Mouse (Mus musculus): Measurements from ENCODE around the gene Tbr1. TPM values are rescaled to one million over a fixed set of nuclear protein-coding genes. Genes with fewer than 3 reads are reported as not detected.

The Tbr1 gene
- polyA plus RNA-seq, 1 experiment from 2014 or later = not detected

GRCm38 (mm10) chr2:61780794-61781193 is 21.9 kb upstream of the Tbr1 start:
- ATAC-seq (ENCODE audit: low FRiP score, low TSS enrichment) = no peak
- Histone ChIP-seq H3K9me3 (ENCODE audit: control insufficient read depth, low read length) (no peaks in the 10 kb centered on the region), H3K4me3 (ENCODE audit: low read depth, low read length) (no peak overlapping the region)

GRCm38 (mm10) chr2:61794960-61795359 is 7.8 kb upstream of the Tbr1 start:
- Histone ChIP-seq H3K27ac (replicated peaks) (no peak overlapping the region), H3K4me1 (replicated peaks; ENCODE audit: control insufficient read depth, insufficient read depth) (no peaks in the 10 kb centered on the region), H3K9ac (ENCODE audit: low read length) (no peak overlapping the region), H3K9me3 (ENCODE audit: control insufficient read depth, low read length) (no peaks in the 10 kb centered on the region), H3K4me2 (replicated peaks; ENCODE audit: low read depth) (no peak overlapping the region), H3K27me3 (ENCODE audit: control insufficient read depth, insufficient read depth, low read length) (no peaks in the 10 kb centered on the region), H3K4me3 (ENCODE audit: low read depth, low read length) (no peak overlapping the region), H3K36me3 (ENCODE audit: control insufficient read depth, insufficient read depth, low read length) (no peaks in the 10 kb centered on the region)
- ATAC-seq (ENCODE audit: low FRiP score, low TSS enrichment) (no peak), DNase-seq (ENCODE audit: low spot score) (no peak)
- TF ChIP-seq EP300 (optimal IDR thresholded peaks at IDR 0.05) = no peak
- no peak for TF ChIP-seq CTCF (IDR thresholded peaks at IDR 0.05; ENCODE audit: low read depth)
- WGBS = 67% methylated on average over 5 of the region's 5 CpGs

More at GRCm38 (mm10) chr2:61780794-61781193, 21.9 kb upstream of the Tbr1 start:
- Histone ChIP-seq H3K9ac (ENCODE audit: low read length) (no peak overlapping the region), H3K27ac (replicated peaks) (no peak overlapping the region), H3K4me1 (replicated peaks; ENCODE audit: control insufficient read depth, insufficient read depth) (no peaks in the 10 kb centered on the region), H3K27me3 (ENCODE audit: control insufficient read depth, insufficient read depth, low read length) (no peaks in the 10 kb centered on the region), H3K4me2 (replicated peaks; ENCODE audit: low read depth) (no peak overlapping the region), H3K36me3 (ENCODE audit: control insufficient read depth, insufficient read depth, low read length) (no peaks in the 10 kb centered on the region)
- no peak for DNase-seq (ENCODE audit: low spot score)
- no peak for TF ChIP-seq EP300 (optimal IDR thresholded peaks at IDR 0.05)
- no peak for TF ChIP-seq CTCF (IDR thresholded peaks at IDR 0.05; ENCODE audit: low read depth)

GRCm38 (mm10) chr2:61798048-61798447 is 4.7 kb upstream of the Tbr1 start:
- Histone ChIP-seq H3K4me2 (replicated peaks; ENCODE audit: low read depth) (no peak overlapping the region), H3K27me3 (ENCODE audit: control insufficient read depth, insufficient read depth, low read length) (peaks cover 3% of the 10 kb centered on the region; the same call in 1 of the 2 replicates), H3K27ac (replicated peaks) (no peak overlapping the region), H3K4me3 (ENCODE audit: low read depth, low read length) (no peak overlapping the region), H3K36me3 (ENCODE audit: control insufficient read depth, insufficient read depth, low read length) (no peaks in the 10 kb centered on the region), H3K9me3 (ENCODE audit: control insufficient read depth, low read length) (no peaks in the 10 kb centered on the region), H3K9ac (ENCODE audit: low read length) (no peak overlapping the region), H3K4me1 (replicated peaks; ENCODE audit: control insufficient read depth, insufficient read depth) (no peaks in the 10 kb centered on the region)
- TF ChIP-seq EP300 (optimal IDR thresholded peaks at IDR 0.05) (no peak), CTCF (IDR thresholded peaks at IDR 0.05; ENCODE audit: low read depth) (no peak)
- ATAC-seq (ENCODE audit: low FRiP score, low TSS enrichment) (no peak), DNase-seq (ENCODE audit: low spot score) (no peak)
- WGBS = 92% methylated on average over 1 of the region's 1 CpGs

GRCm38 (mm10) chr2:61803443-61804367 is 975 bp downstream of the Tbr1 start:
- no peak overlapping the region for H3K4me3 ChIP-seq (ENCODE audit: low read depth, low read length)
- H3K9ac ChIP-seq (ENCODE audit: low read length) = no peak overlapping the region
- peaks cover 7% of the 10 kb centered on the region; the same call in 1 of the 2 replicates for H3K27me3 ChIP-seq (ENCODE audit: control insufficient read depth, insufficient read depth, low read length)
- ATAC-seq (ENCODE audit: low FRiP score, low TSS enrichment) (no peak), DNase-seq (ENCODE audit: low spot score) (peak; percentile 20)
- no peak overlapping the region for H3K4me2 ChIP-seq (replicated peaks; ENCODE audit: low read depth)
- H3K27ac ChIP-seq (replicated peaks) = no peak overlapping the region
- TF ChIP-seq EP300 (optimal IDR thresholded peaks at IDR 0.05) (no peak), CTCF (IDR thresholded peaks at IDR 0.05; ENCODE audit: low read depth) (no peak)
- H3K9me3 ChIP-seq (ENCODE audit: control insufficient read depth, low read length) = no peaks in the 10 kb centered on the region
- H3K4me1 ChIP-seq (replicated peaks; ENCODE audit: control insufficient read depth, insufficient read depth) = no peaks in the 10 kb centered on the region
- 5% methylated on average over 29 of the region's 29 CpGs for WGBS
- no peaks in the 10 kb centered on the region for H3K36me3 ChIP-seq (ENCODE audit: control insufficient read depth, insufficient read depth, low read length)

- Histone ChIP-seq H3K27ac (replicated peaks) (no peak overlapping the region), H3K27me3 (ENCODE audit: control insufficient read depth, insufficient read depth, low read length) (peaks cover 12% of the 10 kb centered on the region; the same call in 1 of the 2 replicates), H3K4me3 (ENCODE audit: low read depth, low read length) (no peak overlapping the region), H3K4me1 (replicated peaks; ENCODE audit: control insufficient read depth, insufficient read depth) (no peaks in the 10 kb centered on the region), H3K9ac (ENCODE audit: low read length) (no peak overlapping the region), H3K4me2 (replicated peaks; ENCODE audit: low read depth) (no peak overlapping the region), H3K9me3 (ENCODE audit: control insufficient read depth, low read length) (no peaks in the 10 kb centered on the region), H3K36me3 (ENCODE audit: control insufficient read depth, insufficient read depth, low read length) (no peaks in the 10 kb centered on the region)
- ATAC-seq (ENCODE audit: low FRiP score, low TSS enrichment) (no peak), DNase-seq (ENCODE audit: low spot score) (peak; percentile 15)
- WGBS = 2% methylated on average over 10 of the region's 10 CpGs
- TF ChIP-seq CTCF (IDR thresholded peaks at IDR 0.05; ENCODE audit: low read depth) = no peak
- no peak for TF ChIP-seq EP300 (optimal IDR thresholded peaks at IDR 0.05)
These were observed 1.7 kb downstream of the Tbr1 start for GRCm38 (mm10) chr2:61804382-61804840.

Data from stomach, postnatal 0 days (tissue).